Mouse (Mus musculus): ENCODE results near the gene Bbs5.

DNA sequence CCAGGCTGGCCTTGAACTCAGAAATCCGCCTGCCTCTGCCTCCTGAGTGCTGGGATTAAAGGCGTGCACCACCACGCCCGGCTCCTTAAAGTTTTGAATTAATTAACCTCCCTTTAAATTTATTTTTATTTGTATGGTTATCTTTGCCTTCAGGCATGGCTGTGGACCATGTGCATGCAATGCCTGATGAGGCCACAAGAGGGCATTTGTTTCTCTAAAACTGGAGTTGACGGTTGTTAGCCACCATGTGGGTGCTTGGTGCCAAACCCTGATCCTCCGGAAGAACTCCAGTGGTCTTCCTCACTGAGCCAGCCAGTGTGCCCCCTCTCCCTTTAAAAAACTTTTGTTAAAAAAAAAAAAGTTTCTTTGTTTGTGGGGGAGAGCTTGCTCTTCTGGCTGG lies 11.2 kb upstream of the Bbs5 start:
- TF ChIP-seq POLR2A (IDR thresholded peaks at IDR 0.05; ENCODE audit: low read depth, low read length) = no peak
- TF ChIP-seq CTCF (IDR thresholded peaks at IDR 0.05; ENCODE audit: extremely low read depth, insufficient read length, insufficient replicate concordance, low read depth, low read length) = peak; percentile 66; the same call in 1 of the 2 replicates
